Comparison of ENCODE assay signal across 8 mouse cellular contexts in genomic region chr5:124111742-124112497, GRCm38 (mm10). TPM values are rescaled to one million over a fixed set of nuclear protein-coding genes. Genes with fewer than 3 reads are reported as not detected.
DNase-seq lines count a peak whose midpoint lies in the region; ATAC-seq and TF ChIP-seq lines count a peak whose summit lies in the region.

Gene Ogfod2 (plus strand): TSS chr5:124112297.

- peak; percentile 85 for ATAC-seq in activated CD4-positive, CD25-positive, alpha-beta regulatory T cell, adult 4 months

- no peaks in the 10 kb centered on the region for H3K27me3 ChIP-seq in megakaryocyte, embryonic 14.5 days (replicated peaks)

- TF ChIP-seq CTCF in cortical plate, adult 2 months (IDR thresholded peaks at IDR 0.05; ENCODE audit: extremely low read depth, insufficient read depth, low read length) = no peak

- peak within 1 kb of the TSS; percentile 94 for H3K4me3 ChIP-seq in cortical plate, adult 2 months (ENCODE audit: insufficient read depth, low read length)
- peak within 1 kb of the TSS; percentile 97 for H3K4me3 ChIP-seq in megakaryocyte, embryonic 14.5 days (replicated peaks)

- peak; percentile 88 to 92 for DNase-seq in gastrocnemius, adult 8-10 months (ENCODE audit: low spot score in 2 of 2)
- DNase-seq in hindlimb bud, embryonic 11.5 days (ENCODE audit: extremely low spot score, low read depth, low spot score) = peak; percentile 83
- peak; percentile 92 to 95 for DNase-seq in left cerebral cortex, adult 8-10 months (ENCODE audit: low spot score in 2 of 2)
- peak; percentile 97 for DNase-seq in right cerebral cortex, postnatal 10 days (ENCODE audit: low spot score in 2 of 2)
- DNase-seq in urinary bladder, postnatal 25 days (ENCODE audit: low spot score) = peak; percentile 90

- peaks cover 19% of the 10 kb centered on the region for H3K36me3 ChIP-seq in megakaryocyte, embryonic 14.5 days (replicated peaks; ENCODE audit: low read length)

- H3K9me3 ChIP-seq in megakaryocyte, embryonic 14.5 days = no peaks in the 10 kb centered on the region

- H3K27ac ChIP-seq in cortical plate, adult 2 months (ENCODE audit: insufficient read depth, low read length) = peak within 1 kb of the TSS; percentile 68

- no peaks in the 10 kb centered on the region; the same call in 1 of the 2 replicates for H3K4me1 ChIP-seq in cortical plate, adult 2 months (ENCODE audit: control insufficient read depth, insufficient read depth, low read length)
- H3K4me1 ChIP-seq in megakaryocyte, embryonic 14.5 days = peaks cover 48% of the 10 kb centered on the region

- TF ChIP-seq POLR2A in cortical plate, adult 2 months (IDR thresholded peaks at IDR 0.05; ENCODE audit: extremely low read depth, insufficient read depth, low read length) = peak; percentile 50; the same call in 1 of the 2 replicates

RNA-seq across cellular contexts. Expression of gene Ogfod2, which starts in this region (rescaled TPM):
- 10 to 100 TPM; 16.3 to 21.2 TPM for polyA plus RNA-seq in activated CD4-positive, CD25-positive, alpha-beta regulatory T cell, adult 4 months (2017; shearing (Covaris generic))
- 43.2 and 45.1 TPM in 2 replicates for polyA plus RNA-seq in cortical plate, adult 2 months (2012; rRNA removed)
- total RNA-seq in gastrocnemius, adult 8-10 months (2022) = 10 to 100 TPM; 15.4 to 19.7 (median 17.3) TPM
- total RNA-seq in left cerebral cortex, adult 8-10 months (2022) = 10 to 100 TPM; 29.4 to 36.2 (median 32.3) TPM
- 77.8 and 102 TPM in 2 replicates for polyA plus RNA-seq in megakaryocyte, embryonic 14.5 days (2012; ENCODE audit: insufficient read depth, low replicate concordance)

Comparison
In these comparisons a context has a peak if more than half of its experiments do, and no peak if none do; other contexts are left out.
1. Peak in every context shown above with its lines: DNase-seq, ATAC-seq, H3K4me3 ChIP-seq and H3K27ac ChIP-seq.